Mouse (Mus musculus): ENCODE data around the gene Krtap1-5.

The Krtap1-5 gene

DNA sequence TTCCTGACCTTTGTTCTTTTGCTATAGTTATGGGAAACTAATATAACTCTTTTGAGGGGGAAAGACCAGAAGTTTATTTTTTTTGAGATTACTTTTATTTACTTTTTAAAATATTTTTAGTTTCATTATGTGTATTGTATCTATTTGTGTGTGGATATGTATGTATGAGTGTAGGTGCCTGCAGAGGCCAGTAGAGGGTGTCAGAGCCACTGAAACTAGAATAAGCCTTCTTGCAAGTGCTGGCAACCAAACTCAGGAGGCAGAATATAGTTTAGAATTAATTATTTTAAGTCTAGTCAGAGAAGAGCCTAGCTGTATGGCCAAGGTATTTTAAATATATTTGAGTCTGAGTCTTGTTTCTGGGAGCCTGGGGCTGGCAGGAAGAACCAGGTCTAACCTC lies 32.9 kb downstream of the Krtap1-5 start:
- DNase-seq (ENCODE audit: low read depth, low spot score): no peak

DNA sequence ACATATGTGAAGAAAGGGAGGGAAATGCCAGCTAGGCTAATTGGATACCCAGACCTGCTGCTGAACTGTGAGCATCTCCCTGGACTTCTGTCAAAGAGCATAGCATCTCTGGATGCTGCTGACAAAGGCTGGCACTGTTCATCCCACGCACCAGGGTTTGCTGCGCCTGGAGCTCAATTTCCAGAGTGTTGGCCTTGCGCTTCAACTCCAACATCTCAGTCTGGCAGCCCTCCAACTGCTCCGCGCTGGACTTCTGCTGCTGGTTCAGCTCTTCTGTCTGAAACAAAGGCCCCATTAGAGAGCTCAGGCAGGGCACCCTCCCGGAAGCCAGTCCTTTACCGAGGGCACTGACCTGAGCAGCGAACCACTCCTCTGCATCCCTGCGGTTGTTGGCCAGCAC lies 41.1 kb downstream of the Krtap1-5 start:
- no peak for DNase-seq (ENCODE audit: low read depth, low spot score)

Data from embryo, embryonic 11.5 days (tissue).